Mouse (Mus musculus) c-Kit-positive CD71-positive TER-119-positive erythroid progenitor cells, embryonic 14.5 days (primary cell): ENCODE results near the gene Btg1.

Experiments
- DNase-seq: peaks from one replicate; pipeline ENCODE4 v3.0.0-alpha.2; 2013; ENCODE audit warnings: low spot score

Btg1 gene

GRCm38 (mm10) chr10:96609356-96610345 lies 7.2 kb upstream of the Btg1 start:
- no peak for DNase-seq

- DNase-seq = no peak
Measured at GRCm38 (mm10) chr10:96616001-96616708, 651 bp upstream of the Btg1 start.

GRCm38 (mm10) chr10:96617221-96617950 lies 580 bp downstream of the Btg1 start:
- peak; percentile 22 for DNase-seq

- DNase-seq = peak; percentile 45
Measured at GRCm38 (mm10) chr10:96617951-96618575, 1.3 kb downstream of the Btg1 start.

GRCm38 (mm10) chr10:96619951-96620889 lies 3.4 kb downstream of the Btg1 start:
- no peak for DNase-seq

GRCm38 (mm10) chr10:96620890-96621271 lies 4.1 kb downstream of the Btg1 start:
- DNase-seq = no peak

- DNase-seq = no peak
Measured at GRCm38 (mm10) chr10:96621361-96621945, 4.6 kb downstream of the Btg1 start.

- DNase-seq = no peak
Measured at GRCm38 (mm10) chr10:96621980-96622645, 5.3 kb downstream of the Btg1 start.

- DNase-seq = no peak
Measured at GRCm38 (mm10) chr10:96622761-96623632, 6.2 kb downstream of the Btg1 start.

- no peak for DNase-seq
Measured at GRCm38 (mm10) chr10:96623633-96624195, 6.9 kb downstream of the Btg1 start.

GRCm38 (mm10) chr10:96624406-96624805 lies 7.6 kb downstream of the Btg1 start:
- DNase-seq = no peak

GRCm38 (mm10) chr10:96625061-96625460 lies 8.3 kb downstream of the Btg1 start:
- DNase-seq = no peak

- no peak for DNase-seq
Measured at GRCm38 (mm10) chr10:96625682-96626081, 8.9 kb downstream of the Btg1 start.

- DNase-seq = no peak
Measured at GRCm38 (mm10) chr10:96626120-96626750, 9.4 kb downstream of the Btg1 start.

- no peak for DNase-seq
Measured at GRCm38 (mm10) chr10:96627332-96627731, 10.5 kb downstream of the Btg1 start.

- no peak for DNase-seq
Measured at GRCm38 (mm10) chr10:96628100-96628912, 11.5 kb downstream of the Btg1 start.

GRCm38 (mm10) chr10:96628913-96629199 lies 12.1 kb downstream of the Btg1 start:
- no peak for DNase-seq
